Mouse (Mus musculus) stomach, embryonic 15.5 days (tissue): ENCODE measurements around the gene Zfp652. TPM values are rescaled to one million over a fixed set of nuclear protein-coding genes. Genes with fewer than 3 reads are reported as not detected.
A peak's percentile ranks its signal among the peaks of the same experiment; 100 is the strongest.

Experiments
- ATAC-seq: fragments of 200-750 bp; cut with Nextera tagmentation; 2 replicates; pipeline ENCODE4 v1.8.0; 2017; ENCODE audit warnings: low read depth, moderate number of reproducible peaks, moderate TSS enrichment; ENCODE audit not compliant: insufficient read depth, low FRiP score
- H3K27ac ChIP-seq: fragments of 300-500 bp; sonication (generic); 2 replicates; pipeline ENCODE4 v1.5.1; 2015; ENCODE audit warnings: mild to moderate bottlenecking, inconsistent platforms
- H3K27me3 ChIP-seq: fragments of 300-500 bp; sonication (generic); replicated peaks from 2 replicates; pipeline ENCODE4 v1.6.1; 2015; ENCODE audit warnings: inconsistent platforms
- H3K36me3 ChIP-seq: fragments of 300-500 bp; sonication (generic); 2 replicates; pipeline ENCODE4 v1.6.1; 2015; ENCODE audit warnings: inconsistent platforms
- H3K4me1 ChIP-seq: fragments of 300-500 bp; sonication (generic); 2 replicates; pipeline ENCODE4 v1.6.1; 2015; ENCODE audit warnings: inconsistent platforms
- H3K4me2 ChIP-seq: fragments of 300-500 bp; sonication (generic); 2 replicates; pipeline ENCODE4 v1.6.1; 2015; ENCODE audit warnings: mild to moderate bottlenecking, inconsistent platforms
- H3K4me3 ChIP-seq: fragments of 300-500 bp; sonication (generic); replicated peaks from 2 replicates; pipeline ENCODE4 v1.5.1; 2015; ENCODE audit warnings: inconsistent platforms
- H3K9ac ChIP-seq: fragments of 300-500 bp; sonication (generic); 2 replicates; pipeline ENCODE4 v1.6.1; 2015; ENCODE audit warnings: inconsistent platforms
- H3K9me3 ChIP-seq: fragments of 300-500 bp; sonication (generic); 2 replicates; pipeline ENCODE4 v1.6.1; 2016; ENCODE audit warnings: inconsistent platforms
- WGBS: fragments of 180-500 bp; shearing (Covaris S2); methylation state at CpG from one replicate; pipeline ENCODE4 v1.1.7; 2015; 5-methylcytosine and 5-hydroxymethylcytosine counted together
- polyA plus RNA-seq: library from polyadenylated mRNA; unstranded; fragments of >200 nt; fragmentation: Nextera tagmentation; extraction: Ambion mirVana; gene quantifications from 2 replicates; pipeline ENCODE4 v1.2.1, GENCODE M21; 2015

The Zfp652 gene
- polyA plus RNA-seq, 1 experiment from 2014 or later: 21.7 TPM

GRCm38 (mm10) chr11:95834742-95835710 lies 122.6 kb downstream of the Zfp652 start:
- H3K4me2 ChIP-seq: no peak overlapping the region; the same call in 1 of the 2 replicates
- H3K4me3 ChIP-seq: no peak overlapping the region
- H3K4me1 ChIP-seq: peaks cover 49% of the 10 kb centered on the region
- WGBS: 25% methylated on average over 15 of the region's 15 CpGs
- H3K9me3 ChIP-seq: no peaks in the 10 kb centered on the region
- H3K27me3 ChIP-seq: peaks cover 51% of the 10 kb centered on the region
- ATAC-seq: no peak; the same call in 1 of the 2 replicates
- no peak overlapping the region for H3K27ac ChIP-seq
- no peaks in the 10 kb centered on the region for H3K36me3 ChIP-seq
- H3K9ac ChIP-seq: no peak overlapping the region

- Histone ChIP-seq H3K27ac (no peak overlapping the region), H3K9me3 (no peaks in the 10 kb centered on the region), H3K4me2 (0 out of 2 replicates have a peak overlapping the region, but pooled peaks have one; percentile 3), H3K27me3 (peaks cover 43% of the 10 kb centered on the region), H3K36me3 (no peaks in the 10 kb centered on the region), H3K9ac (no peak overlapping the region), H3K4me1 (peaks cover 42% of the 10 kb centered on the region), H3K4me3 (no peak overlapping the region)
- no peak for ATAC-seq
- WGBS: 33% methylated on average over 6 of the region's 6 CpGs
Measured at GRCm38 (mm10) chr11:95835832-95836231, 123.4 kb downstream of the Zfp652 start.

- no peak overlapping the region; the same call in 1 of the 2 replicates for H3K27ac ChIP-seq
- no peak for ATAC-seq
- H3K36me3 ChIP-seq: no peaks in the 10 kb centered on the region
- H3K4me1 ChIP-seq: peaks cover 36% of the 10 kb centered on the region
- no peaks in the 10 kb centered on the region for H3K9me3 ChIP-seq
- no peak overlapping the region for H3K4me3 ChIP-seq
- H3K27me3 ChIP-seq: peaks cover 37% of the 10 kb centered on the region
- H3K4me2 ChIP-seq: no peak overlapping the region
- 61% methylated on average over 6 of the region's 6 CpGs for WGBS
- no peak overlapping the region for H3K9ac ChIP-seq
Measured at GRCm38 (mm10) chr11:95836433-95836832, 124.0 kb downstream of the Zfp652 start.

GRCm38 (mm10) chr11:95837059-95837458 lies 124.6 kb downstream of the Zfp652 start, which contains the start of gene Gngt2:
TSS of gene Gngt2 (plus strand) at chr11:95837216.
- Histone ChIP-seq H3K36me3 (no peaks in the 10 kb centered on the region), H3K4me2 (0 out of 2 replicates have a peak within 1 kb of the TSS, but pooled peaks have one; percentile 9), H3K27me3 (peaks cover 31% of the 10 kb centered on the region), H3K4me3 (no peak within 1 kb of the TSS), H3K4me1 (peaks cover 34% of the 10 kb centered on the region), H3K9me3 (no peaks in the 10 kb centered on the region), H3K9ac (no peak within 1 kb of the TSS), H3K27ac (no peak within 1 kb of the TSS; the same call in 1 of the 2 replicates)
- 44% methylated on average over 10 of the region's 10 CpGs for WGBS
- ATAC-seq: no peak

GRCm38 (mm10) chr11:95838598-95838997 lies 126.1 kb downstream of the Zfp652 start:
- Histone ChIP-seq H3K36me3 (no peaks in the 10 kb centered on the region), H3K9me3 (no peaks in the 10 kb centered on the region), H3K4me1 (peaks cover 32% of the 10 kb centered on the region), H3K4me3 (no peak overlapping the region), H3K4me2 (no peak overlapping the region), H3K27ac (no peak overlapping the region), H3K27me3 (peaks cover 16% of the 10 kb centered on the region), H3K9ac (no peak overlapping the region)
- no peak for ATAC-seq
- WGBS: 72% methylated on average over 4 of the region's 4 CpGs

- 74% methylated on average over 8 of the region's 8 CpGs for WGBS
- Histone ChIP-seq H3K4me1 (peaks cover 26% of the 10 kb centered on the region), H3K9me3 (no peaks in the 10 kb centered on the region), H3K36me3 (no peaks in the 10 kb centered on the region), H3K4me3 (no peak overlapping the region), H3K27me3 (peaks cover 9% of the 10 kb centered on the region), H3K27ac (no peak overlapping the region), H3K4me2 (no peak overlapping the region), H3K9ac (no peak overlapping the region)
- ATAC-seq: no peak
Measured at GRCm38 (mm10) chr11:95838999-95839868, 126.8 kb downstream of the Zfp652 start.

GRCm38 (mm10) chr11:95840694-95841497 lies 128.4 kb downstream of the Zfp652 start:
- no peaks in the 10 kb centered on the region; the same call in 1 of the 2 replicates for H3K27me3 ChIP-seq
- peak overlapping the region; percentile 28; the same call in 1 of the 2 replicates for H3K4me2 ChIP-seq
- no peak overlapping the region for H3K27ac ChIP-seq
- no peaks in the 10 kb centered on the region for H3K9me3 ChIP-seq
- no peaks in the 10 kb centered on the region for H3K36me3 ChIP-seq
- 59% methylated on average over 5 of the region's 5 CpGs for WGBS
- no peak overlapping the region for H3K9ac ChIP-seq
- peaks cover 17% of the 10 kb centered on the region for H3K4me1 ChIP-seq
- ATAC-seq: no peak
- peak overlapping the region; percentile 18 for H3K4me3 ChIP-seq

- no peak overlapping the region for H3K9ac ChIP-seq
- H3K4me3 ChIP-seq: peak overlapping the region; percentile 18
- ATAC-seq: no peak
- H3K4me1 ChIP-seq: peaks cover 11% of the 10 kb centered on the region
- no peaks in the 10 kb centered on the region; the same call in 1 of the 2 replicates for H3K27me3 ChIP-seq
- 0 out of 2 replicates have a peak overlapping the region, but pooled peaks have one; percentile 6 for H3K27ac ChIP-seq
- peak overlapping the region; percentile 28 for H3K4me2 ChIP-seq
- H3K9me3 ChIP-seq: no peaks in the 10 kb centered on the region
- no peaks in the 10 kb centered on the region for H3K36me3 ChIP-seq
- WGBS: 62% methylated on average over 10 of the region's 10 CpGs
Measured at GRCm38 (mm10) chr11:95841498-95841830, 129.0 kb downstream of the Zfp652 start.

GRCm38 (mm10) chr11:95842074-95842681 lies 129.7 kb downstream of the Zfp652 start, which contains the start of gene Abi3:
TSS of gene Abi3 (minus strand) at chr11:95842476.
- peak within 1 kb of the TSS; percentile 59 for H3K27ac ChIP-seq
- no peak within 1 kb of the TSS for H3K9ac ChIP-seq
- ATAC-seq: peak; percentile 48; the same call in 1 of the 2 replicates
- H3K9me3 ChIP-seq: no peaks in the 10 kb centered on the region
- H3K4me1 ChIP-seq: peaks cover 4% of the 10 kb centered on the region; the same call in 1 of the 2 replicates
- H3K27me3 ChIP-seq: no peaks in the 10 kb centered on the region; the same call in 1 of the 2 replicates
- H3K36me3 ChIP-seq: no peaks in the 10 kb centered on the region
- peak within 1 kb of the TSS; percentile 28 for H3K4me2 ChIP-seq
- peak within 1 kb of the TSS; percentile 18 for H3K4me3 ChIP-seq
- 13% methylated on average over 11 of the region's 11 CpGs for WGBS

- H3K4me1 ChIP-seq: no peaks in the 10 kb centered on the region
- H3K9me3 ChIP-seq: no peaks in the 10 kb centered on the region
- H3K4me3 ChIP-seq: 0 out of 2 replicates have a peak overlapping the region, but pooled peaks have one; percentile 5
- ATAC-seq: no peak
- WGBS: 64% methylated on average over 5 of the region's 5 CpGs
- peak overlapping the region; percentile 59 for H3K27ac ChIP-seq
- H3K9ac ChIP-seq: no peak overlapping the region
- peak overlapping the region; percentile 28; the same call in 1 of the 2 replicates for H3K4me2 ChIP-seq
- no peaks in the 10 kb centered on the region; the same call in 1 of the 2 replicates for H3K27me3 ChIP-seq
- H3K36me3 ChIP-seq: no peaks in the 10 kb centered on the region
Measured at GRCm38 (mm10) chr11:95842953-95843352, 130.5 kb downstream of the Zfp652 start.
